Mouse (Mus musculus): ENCODE data around the gene Ifna6. TPM values are rescaled to one million over a fixed set of nuclear protein-coding genes. Genes with fewer than 3 reads are reported as not detected.

Ifna6 gene
- polyA plus RNA-seq, 1 experiment from 2014 or later: not detected

DNA sequence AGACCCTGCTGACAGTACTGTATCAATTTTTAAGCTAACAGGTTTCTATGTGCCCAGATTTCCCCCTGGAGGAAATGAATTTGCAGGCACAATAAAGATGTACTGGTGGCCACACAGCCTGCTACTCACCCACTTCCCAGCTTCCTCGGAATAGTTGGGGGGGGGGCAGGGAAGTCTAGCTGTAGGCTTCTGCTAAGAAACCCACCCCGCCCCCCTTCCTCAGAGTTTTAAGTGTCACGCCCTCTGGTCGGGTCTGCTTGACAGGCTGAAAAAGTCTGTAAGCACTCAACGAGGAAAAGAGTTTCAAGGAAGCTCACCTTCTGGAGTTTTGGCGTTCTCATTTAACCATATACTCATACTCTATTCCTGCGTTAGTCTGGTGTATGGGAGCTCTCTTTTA lies 36.1 kb downstream of the Ifna6 start:
- Histone ChIP-seq H3K27ac (no peak overlapping the region), H3K4me3 (no peak overlapping the region), H3K4me2 (replicated peaks) (no peak overlapping the region), H3K9me3 (replicated peaks) (no peaks in the 10 kb centered on the region), H3K27me3 (no peaks in the 10 kb centered on the region), H3K9ac (no peak overlapping the region), H3K4me1 (peaks cover 7% of the 10 kb centered on the region), H3K36me3 (no peaks in the 10 kb centered on the region)
- ATAC-seq (ENCODE audit: low FRiP score): no peak
- WGBS: 5% methylated on average over 7 of the region's 7 CpGs

DNA sequence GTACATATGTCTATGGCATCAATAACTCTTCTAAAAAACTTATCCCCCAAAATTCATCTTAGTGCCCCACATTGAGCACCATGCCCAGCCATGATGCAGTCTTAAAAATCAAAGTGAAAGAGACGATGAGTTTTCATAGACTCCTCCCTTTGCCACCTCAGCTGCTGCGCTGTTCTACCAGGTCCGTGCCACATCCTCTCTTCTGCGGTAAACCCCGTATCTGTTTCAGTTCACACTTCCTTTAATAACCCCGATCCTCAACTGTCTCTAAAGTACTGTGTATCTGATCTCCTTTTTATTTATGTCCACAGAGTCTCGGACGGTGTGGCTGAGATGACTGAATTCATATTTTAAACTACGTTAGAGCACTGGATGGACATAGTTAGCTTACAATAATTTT lies 37.4 kb downstream of the Ifna6 start:
- Histone ChIP-seq H3K4me3 (no peak overlapping the region), H3K36me3 (no peaks in the 10 kb centered on the region), H3K4me1 (peaks cover 7% of the 10 kb centered on the region), H3K9ac (no peak overlapping the region), H3K27ac (no peak overlapping the region), H3K9me3 (replicated peaks) (no peaks in the 10 kb centered on the region), H3K27me3 (0 out of 2 replicates have a peak, but pooled peaks cover 5% of the 10 kb centered on the region), H3K4me2 (replicated peaks) (no peak overlapping the region)
- no peak for ATAC-seq (ENCODE audit: low FRiP score)
- WGBS: 68% methylated on average over 9 of the region's 9 CpGs

DNA sequence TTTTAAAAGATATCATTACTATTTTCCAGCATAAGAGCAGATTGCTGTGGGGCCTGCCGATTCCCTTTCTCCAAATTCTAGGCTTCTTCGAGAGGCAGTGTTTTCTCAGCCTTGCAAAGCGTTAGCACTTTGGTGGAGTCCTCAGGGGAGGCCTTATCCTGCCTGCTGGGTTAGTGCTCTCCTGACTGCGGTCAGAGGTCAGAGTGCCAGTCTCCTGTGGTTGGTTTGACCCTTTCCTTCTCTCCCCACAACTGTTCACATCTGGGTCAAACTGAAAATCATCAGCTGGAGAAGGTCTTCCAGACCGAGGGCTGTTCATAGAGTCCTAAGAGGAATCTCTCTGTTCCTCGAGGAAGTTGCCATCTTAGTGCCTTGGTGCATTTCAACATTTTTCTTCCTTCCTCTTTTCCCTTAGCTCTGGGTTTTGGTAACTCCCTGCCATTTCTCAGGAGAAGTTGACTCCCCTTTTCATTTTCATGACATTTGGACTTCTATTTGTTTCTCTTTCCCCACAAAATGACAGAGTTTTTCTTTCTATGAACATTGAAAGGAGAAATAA lies 37.9 kb downstream of the Ifna6 start:
- no peak overlapping the region for H3K4me2 ChIP-seq (replicated peaks)
- H3K27me3 ChIP-seq: 0 out of 2 replicates have a peak, but pooled peaks cover 5% of the 10 kb centered on the region
- no peak overlapping the region for H3K27ac ChIP-seq
- H3K9ac ChIP-seq: no peak overlapping the region
- WGBS: 56% methylated on average over 6 of the region's 6 CpGs
- no peaks in the 10 kb centered on the region for H3K36me3 ChIP-seq
- H3K4me3 ChIP-seq: no peak overlapping the region
- ATAC-seq (ENCODE audit: low FRiP score): no peak
- no peaks in the 10 kb centered on the region for H3K9me3 ChIP-seq (replicated peaks)
- peaks cover 7% of the 10 kb centered on the region for H3K4me1 ChIP-seq

DNA sequence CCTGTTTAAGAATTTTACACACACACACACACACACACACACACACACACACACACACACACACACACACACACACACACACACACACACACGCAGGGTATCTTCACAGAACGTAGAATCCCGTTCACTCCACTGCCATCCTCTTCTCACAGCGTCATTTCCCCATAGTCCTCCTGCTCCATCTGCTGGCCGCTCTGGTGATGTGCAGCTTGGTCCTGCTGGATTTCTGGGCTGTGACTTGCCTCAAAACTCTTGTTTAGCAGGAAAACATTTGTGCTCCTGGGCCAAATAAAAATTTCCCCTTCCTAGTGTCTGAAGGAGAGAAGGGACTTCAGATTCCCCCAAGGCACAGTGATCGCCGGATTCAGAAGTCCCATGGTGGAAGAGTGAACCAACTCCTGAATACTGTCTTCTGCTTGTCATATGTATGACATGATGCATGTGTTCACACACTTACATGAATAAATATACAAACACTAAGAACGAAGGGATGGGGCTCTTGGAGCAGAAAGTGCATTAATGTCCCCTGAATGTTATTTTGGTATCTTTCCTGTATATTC lies 40.2 kb downstream of the Ifna6 start:
- peak; percentile 51 for ATAC-seq (ENCODE audit: low FRiP score)
- under 1% methylated on average over 7 of the region's 8 CpGs for WGBS
- H3K4me1 ChIP-seq: peaks cover 7% of the 10 kb centered on the region
- peak overlapping the region; percentile 93 for H3K4me2 ChIP-seq (replicated peaks)
- H3K36me3 ChIP-seq: no peaks in the 10 kb centered on the region
- H3K9ac ChIP-seq: no peak overlapping the region
- no peak overlapping the region for H3K27ac ChIP-seq
- 0 out of 2 replicates have a peak, but pooled peaks cover 5% of the 10 kb centered on the region for H3K27me3 ChIP-seq
- peak overlapping the region; percentile 47 for H3K4me3 ChIP-seq
- H3K9me3 ChIP-seq (replicated peaks): no peaks in the 10 kb centered on the region

GRCm38 (mm10) chr4:88867926-88868911 lies 41.0 kb downstream of the Ifna6 start:
- 0 out of 2 replicates have a peak, but pooled peaks cover 5% of the 10 kb centered on the region for H3K27me3 ChIP-seq
- H3K27ac ChIP-seq: no peak overlapping the region
- 6% methylated on average over 31 of the region's 31 CpGs for WGBS
- no peaks in the 10 kb centered on the region for H3K36me3 ChIP-seq
- peak overlapping the region; percentile 57 for H3K9ac ChIP-seq
- H3K9me3 ChIP-seq (replicated peaks): no peaks in the 10 kb centered on the region
- H3K4me3 ChIP-seq: peak overlapping the region; percentile 47
- H3K4me1 ChIP-seq: peaks cover 3% of the 10 kb centered on the region
- peak overlapping the region; percentile 93 for H3K4me2 ChIP-seq (replicated peaks)
- peak; percentile 79 for ATAC-seq (ENCODE audit: low FRiP score)

- Histone ChIP-seq H3K36me3 (no peaks in the 10 kb centered on the region), H3K4me3 (no peak overlapping the region), H3K27ac (no peak overlapping the region), H3K9me3 (replicated peaks) (no peaks in the 10 kb centered on the region), H3K9ac (no peak overlapping the region), H3K4me1 (no peaks in the 10 kb centered on the region; the same call in 1 of the 2 replicates), H3K27me3 (0 out of 2 replicates have a peak, but pooled peaks cover 5% of the 10 kb centered on the region), H3K4me2 (replicated peaks) (no peak overlapping the region)
- 0% methylated on average over 2 of the region's 2 CpGs for WGBS
- no peak for ATAC-seq (ENCODE audit: low FRiP score)
These were observed 45.5 kb downstream of the Ifna6 start for GRCm38 (mm10) chr4:88872691-88873090.

- Histone ChIP-seq H3K27me3 (no peaks in the 10 kb centered on the region), H3K9ac (no peak overlapping the region), H3K4me3 (no peak overlapping the region), H3K9me3 (replicated peaks) (no peaks in the 10 kb centered on the region), H3K27ac (no peak overlapping the region), H3K4me2 (replicated peaks) (no peak overlapping the region), H3K4me1 (no peaks in the 10 kb centered on the region), H3K36me3 (no peaks in the 10 kb centered on the region)
- ATAC-seq (ENCODE audit: low FRiP score): no peak
- 72% methylated on average over 4 of the region's 4 CpGs for WGBS
These were observed 48.3 kb downstream of the Ifna6 start for GRCm38 (mm10) chr4:88875435-88876095.

DNA sequence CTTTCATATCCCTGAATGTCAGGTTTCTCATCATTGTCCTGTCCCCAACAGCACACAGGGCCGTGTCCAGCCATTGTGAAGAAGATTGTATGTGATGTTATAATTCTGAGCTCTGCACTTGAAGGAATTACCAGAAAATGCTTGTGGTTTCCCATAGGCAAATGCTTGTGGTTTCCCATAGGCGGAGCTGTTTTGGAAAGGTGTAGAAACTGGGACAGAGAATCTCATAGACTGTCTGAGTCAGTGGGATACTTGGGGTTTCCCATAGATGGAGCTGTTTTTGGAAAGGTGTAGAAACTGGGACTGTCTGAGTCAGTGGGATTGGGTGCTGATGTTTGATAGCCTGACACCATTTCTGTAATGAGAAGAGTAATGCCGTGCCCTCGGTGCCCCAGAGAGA lies 49.3 kb downstream of the Ifna6 start:
- Histone ChIP-seq H3K4me2 (replicated peaks) (no peak overlapping the region), H3K27ac (no peak overlapping the region), H3K9me3 (replicated peaks) (no peaks in the 10 kb centered on the region), H3K4me1 (no peaks in the 10 kb centered on the region), H3K36me3 (no peaks in the 10 kb centered on the region), H3K27me3 (no peaks in the 10 kb centered on the region), H3K4me3 (no peak overlapping the region), H3K9ac (no peak overlapping the region)
- ATAC-seq (ENCODE audit: low FRiP score): no peak; the same call in 1 of the 2 replicates
- WGBS: 82% methylated on average over 4 of the region's 4 CpGs

Other genes starting within 250 kb of the Ifna6 start
- gene Ifna9, start 235.0 kb upstream of the Ifna6 start, polyA plus RNA-seq (2016; fragmentation: Nextera tagmentation; extraction: Ambion mirVana): not detected in 2 replicates
- gene Ifna12, start 224.0 kb upstream of the Ifna6 start, polyA plus RNA-seq (2016; fragmentation: Nextera tagmentation; extraction: Ambion mirVana): not detected in 2 replicates
- not detected in 2 replicates for gene C87499, start 193.0 kb upstream of the Ifna6 start, polyA plus RNA-seq (2016; fragmentation: Nextera tagmentation; extraction: Ambion mirVana)
- gene Ifna13, start 183.0 kb upstream of the Ifna6 start, polyA plus RNA-seq (2016; fragmentation: Nextera tagmentation; extraction: Ambion mirVana): not detected in 2 replicates
- not detected in 2 replicates for gene Ifna16, start 150.5 kb upstream of the Ifna6 start, polyA plus RNA-seq (2016; fragmentation: Nextera tagmentation; extraction: Ambion mirVana)
- gene Ifna2, start 143.5 kb upstream of the Ifna6 start, polyA plus RNA-seq (2016; fragmentation: Nextera tagmentation; extraction: Ambion mirVana): not detected in 2 replicates
- gene Ifnab, start 136.1 kb upstream of the Ifna6 start, polyA plus RNA-seq (2016; fragmentation: Nextera tagmentation; extraction: Ambion mirVana): not detected in 2 replicates
- 1.4 and 1.9 TPM in 2 replicates for gene Gm26566, start 105.6 kb upstream of the Ifna6 start, polyA plus RNA-seq (2016; fragmentation: Nextera tagmentation; extraction: Ambion mirVana)
- gene Klhl9, start 105.0 kb upstream of the Ifna6 start, polyA plus RNA-seq (2016; fragmentation: Nextera tagmentation; extraction: Ambion mirVana): 144 and 152 TPM in 2 replicates
- gene Gm13271, start 72.5 kb upstream of the Ifna6 start, polyA plus RNA-seq (2016; fragmentation: Nextera tagmentation; extraction: Ambion mirVana): not detected in 2 replicates
- gene Gm13283, start 67.3 kb upstream of the Ifna6 start, polyA plus RNA-seq (2016; fragmentation: Nextera tagmentation; extraction: Ambion mirVana): 0.31 and 0.39 TPM in 2 replicates
- gene Gm13290, start 53.6 kb upstream of the Ifna6 start, polyA plus RNA-seq (2016; fragmentation: Nextera tagmentation; extraction: Ambion mirVana): not detected in 2 replicates
- not detected in 2 replicates for gene Gm13289, start 50.5 kb upstream of the Ifna6 start, polyA plus RNA-seq (2016; fragmentation: Nextera tagmentation; extraction: Ambion mirVana)
- gene Gm13272, start 47.6 kb upstream of the Ifna6 start, polyA plus RNA-seq (2016; fragmentation: Nextera tagmentation; extraction: Ambion mirVana): not detected in 2 replicates
- gene Ifnz, start 45.3 kb upstream of the Ifna6 start, polyA plus RNA-seq (2016; fragmentation: Nextera tagmentation; extraction: Ambion mirVana): not detected in 2 replicates
- gene Gm13276, start 41.7 kb upstream of the Ifna6 start, polyA plus RNA-seq (2016; fragmentation: Nextera tagmentation; extraction: Ambion mirVana): 0.62 TPM in 1 of 2 replicates, not detected in the other
- not detected in 2 replicates for gene Gm13277, start 38.8 kb upstream of the Ifna6 start, polyA plus RNA-seq (2016; fragmentation: Nextera tagmentation; extraction: Ambion mirVana)
- gene Gm13278, start 35.9 kb upstream of the Ifna6 start, polyA plus RNA-seq (2016; fragmentation: Nextera tagmentation; extraction: Ambion mirVana): not detected in 2 replicates
- not detected in 2 replicates for gene Gm13275, start 32.9 kb upstream of the Ifna6 start, polyA plus RNA-seq (2016; fragmentation: Nextera tagmentation; extraction: Ambion mirVana)
- gene Gm13279, start 30.0 kb upstream of the Ifna6 start, polyA plus RNA-seq (2016; fragmentation: Nextera tagmentation; extraction: Ambion mirVana): not detected in 2 replicates
- gene Gm13285, start 27.8 kb upstream of the Ifna6 start, polyA plus RNA-seq (2016; fragmentation: Nextera tagmentation; extraction: Ambion mirVana): 0.26 and 0.95 TPM in 2 replicates
- gene Gm13287, start 24.2 kb upstream of the Ifna6 start, polyA plus RNA-seq (2016; fragmentation: Nextera tagmentation; extraction: Ambion mirVana): not detected in 2 replicates
- gene Gm13288, start 21.9 kb upstream of the Ifna6 start, polyA plus RNA-seq (2016; fragmentation: Nextera tagmentation; extraction: Ambion mirVana): not detected in 2 replicates
- gene Ifna7, start 11.2 kb upstream of the Ifna6 start, polyA plus RNA-seq (2016; fragmentation: Nextera tagmentation; extraction: Ambion mirVana): not detected in 2 replicates
- not detected in 2 replicates for gene Ifna11, start 7.5 kb upstream of the Ifna6 start, polyA plus RNA-seq (2016; fragmentation: Nextera tagmentation; extraction: Ambion mirVana)
- not detected in 2 replicates for gene Ifna5, start 8.1 kb downstream of the Ifna6 start, polyA plus RNA-seq (2016; fragmentation: Nextera tagmentation; extraction: Ambion mirVana)
- not detected in 2 replicates for gene Ifna4, start 14.4 kb downstream of the Ifna6 start, polyA plus RNA-seq (2016; fragmentation: Nextera tagmentation; extraction: Ambion mirVana)
- not detected in 2 replicates for gene Ifna1, start 22.7 kb downstream of the Ifna6 start, polyA plus RNA-seq (2016; fragmentation: Nextera tagmentation; extraction: Ambion mirVana)
- not detected in 2 replicates for gene Ifne, start 52.8 kb downstream of the Ifna6 start, polyA plus RNA-seq (2016; fragmentation: Nextera tagmentation; extraction: Ambion mirVana)

Data from hindbrain, embryonic 12.5 days (tissue).